Mouse (Mus musculus) adrenal gland, postnatal 36 days (tissue): ENCODE data around the gene Ttc28. TPM values are rescaled to one million over a fixed set of nuclear protein-coding genes. Genes with fewer than 3 reads are reported as not detected.
"Not testable (repeated sequence)": the region's sequence is repeated elsewhere in the genome, so short reads cannot be mapped to it uniquely, and the experiment has no call there.

Experiments
- DNase-seq, 2 experiments: peaks; one replicate each; pipeline ENCODE4 v3.0.0; 2021; ENCODE audit warnings: mixed read lengths in 1 of 2
- long read RNA-seq, 2 experiments: library from polyadenylated mRNA; stranded (forward); transcript quantifications; one replicate each; pipeline ENCODE4 v2.0.0; 2021; ENCODE audit warnings: borderline sequencing depth in 2 of 2
- total RNA-seq, 2 experiments: library from RNA; stranded (reverse); gene quantifications; 2 replicates each; pipeline ENCODE4 v1.2.3; 2021

Ttc28 gene
- 10 to 100 TPM; 18.5 to 21.9 TPM for total RNA-seq
- long read RNA-seq, experiment 1, partial matches to known transcripts, result 0 of 4 reads
- long read RNA-seq, experiment 1, other reads (novel, unspliced or antisense), result 4 of 4 reads
- long read RNA-seq, experiment 2, partial matches to known transcripts, result 0 of 1 reads
- long read RNA-seq, experiment 2, other reads (novel, unspliced or antisense), result 1 of 1 reads

DNA sequence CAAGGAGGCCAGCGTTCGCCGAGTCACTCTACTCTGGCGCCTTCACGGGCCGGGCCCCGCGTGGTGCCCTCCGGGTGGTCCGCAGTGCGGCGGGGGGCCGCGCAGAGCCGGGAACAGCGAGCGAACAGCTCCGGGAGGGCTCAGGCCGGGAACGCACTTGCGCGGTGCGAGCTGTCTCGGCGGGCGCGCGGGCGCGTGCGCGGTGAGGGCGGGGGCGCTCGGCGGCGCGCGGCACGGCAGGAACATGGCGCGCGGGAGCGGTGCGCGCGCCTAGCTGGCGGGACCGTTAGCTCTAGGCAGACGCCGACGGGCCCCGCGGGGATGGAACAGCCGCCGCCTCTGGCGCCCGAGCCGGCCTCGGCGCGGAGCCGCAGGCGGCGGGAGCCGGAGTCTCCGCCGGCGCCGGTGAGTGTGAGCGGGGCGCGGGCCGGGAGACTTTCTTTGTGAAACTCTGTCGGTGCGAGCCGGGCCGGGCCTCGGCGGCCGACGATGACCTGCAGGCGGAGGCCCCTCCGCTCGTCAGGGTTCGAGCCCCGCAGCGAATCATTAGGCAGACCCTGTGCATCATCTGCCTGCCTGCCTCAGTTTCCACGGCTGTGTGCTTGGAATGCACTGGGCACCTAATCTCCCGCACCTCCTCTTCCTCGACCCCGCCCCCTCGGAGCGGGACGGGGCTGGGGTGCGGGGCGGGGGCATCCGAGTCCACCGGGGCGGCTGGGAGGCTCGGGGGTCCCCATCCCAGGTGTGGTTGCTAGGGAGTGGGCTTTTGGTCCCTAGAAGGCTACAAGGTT, at the start of gene Ttc28:
Gene Ttc28 (plus strand): TSS at position 220 of the 791 bp plus-strand sequence.
- DNase-seq, result peak; percentile 93 to 96

DNA sequence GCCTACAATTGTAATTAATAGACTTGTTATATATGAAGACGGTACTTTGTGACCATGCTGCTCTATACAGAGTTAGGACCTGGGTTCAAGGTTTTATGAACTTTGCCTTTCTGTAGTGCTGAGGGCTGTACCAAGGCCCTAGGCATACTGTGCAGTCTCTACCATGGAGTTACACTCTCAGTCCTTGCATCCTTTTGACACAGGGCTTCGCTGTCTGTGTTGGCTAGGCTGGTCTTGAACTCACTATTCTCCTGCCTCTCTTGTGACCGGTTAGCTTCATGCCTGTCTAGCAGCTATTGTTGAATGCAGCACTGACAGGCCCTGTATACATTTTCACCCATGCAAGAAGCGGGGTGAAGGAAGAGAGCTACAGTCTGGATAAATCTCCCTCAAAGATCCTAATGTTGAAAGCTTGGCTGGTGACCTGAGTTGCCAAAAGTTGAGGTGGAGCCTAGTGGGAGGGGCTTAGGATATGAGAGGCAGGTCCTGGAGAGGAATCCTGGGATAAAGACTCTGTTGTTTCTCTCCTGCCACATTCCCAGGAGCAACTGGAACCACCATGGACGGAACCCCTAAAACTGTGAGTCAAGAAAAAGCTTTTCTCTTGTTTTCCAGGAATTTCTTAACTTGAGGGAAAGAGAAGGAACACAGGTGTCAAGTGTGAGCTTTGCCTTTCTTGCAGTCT, 48.4 kb upstream of the Ttc28 start:
- no peak for DNase-seq

DNA sequence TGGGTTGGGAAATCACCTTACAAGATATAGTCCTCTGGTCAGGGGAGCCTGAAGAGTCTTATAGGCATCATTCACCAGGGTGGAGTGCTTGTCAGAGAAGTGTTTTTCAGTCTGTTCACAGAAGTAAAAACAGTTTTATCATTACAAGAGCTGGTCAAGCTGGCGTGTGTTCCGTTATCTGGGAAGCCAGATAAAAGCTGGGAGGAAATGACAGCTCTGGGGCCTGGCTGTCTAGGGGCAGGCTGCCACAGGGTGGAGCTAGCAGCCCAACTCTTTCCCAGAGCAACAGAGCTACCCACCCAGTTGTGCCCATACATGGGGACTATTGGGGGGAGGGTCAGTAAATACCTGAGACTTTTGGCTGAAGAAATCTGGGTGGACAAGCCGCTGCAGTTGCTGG, 43.6 kb upstream of the Ttc28 start:
- peak; percentile 56 to 70 for DNase-seq

- not testable (repeated sequence) for DNase-seq
These were observed 41.6 kb upstream of the Ttc28 start for GRCm38 (mm10) chr5:110838016-110838415.

DNA sequence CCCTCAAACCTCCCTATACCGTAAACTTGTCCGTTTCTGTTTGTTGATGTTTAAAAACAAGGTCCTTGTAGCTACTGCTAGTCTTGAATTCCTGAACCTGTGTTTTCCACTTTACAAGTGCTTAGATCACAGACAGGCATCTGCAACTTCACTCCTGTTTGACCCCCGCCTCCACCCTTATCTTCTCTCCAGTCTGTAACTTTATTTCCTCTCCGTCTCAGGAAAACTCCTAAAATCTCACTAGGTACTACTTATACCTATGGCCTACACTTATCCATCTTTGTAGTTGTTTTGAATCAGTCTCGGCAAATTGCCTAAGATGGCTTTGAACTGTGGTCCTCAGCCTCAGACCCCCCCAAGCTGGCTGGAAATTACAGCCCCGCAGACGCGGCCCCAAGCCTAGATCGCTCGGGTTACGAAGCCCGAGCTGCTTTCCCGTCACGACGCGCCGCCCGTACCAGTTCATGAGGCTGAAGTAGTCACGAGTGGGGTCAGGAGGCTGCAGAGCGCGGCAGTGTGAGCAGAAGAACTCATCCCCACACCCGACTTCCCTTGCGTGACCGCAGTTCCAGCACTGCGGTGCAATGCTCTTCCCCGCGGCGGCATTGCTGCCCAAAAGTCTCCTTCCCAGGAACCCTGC, 40.4 kb upstream of the Ttc28 start:
- DNase-seq, result no peak

DNA sequence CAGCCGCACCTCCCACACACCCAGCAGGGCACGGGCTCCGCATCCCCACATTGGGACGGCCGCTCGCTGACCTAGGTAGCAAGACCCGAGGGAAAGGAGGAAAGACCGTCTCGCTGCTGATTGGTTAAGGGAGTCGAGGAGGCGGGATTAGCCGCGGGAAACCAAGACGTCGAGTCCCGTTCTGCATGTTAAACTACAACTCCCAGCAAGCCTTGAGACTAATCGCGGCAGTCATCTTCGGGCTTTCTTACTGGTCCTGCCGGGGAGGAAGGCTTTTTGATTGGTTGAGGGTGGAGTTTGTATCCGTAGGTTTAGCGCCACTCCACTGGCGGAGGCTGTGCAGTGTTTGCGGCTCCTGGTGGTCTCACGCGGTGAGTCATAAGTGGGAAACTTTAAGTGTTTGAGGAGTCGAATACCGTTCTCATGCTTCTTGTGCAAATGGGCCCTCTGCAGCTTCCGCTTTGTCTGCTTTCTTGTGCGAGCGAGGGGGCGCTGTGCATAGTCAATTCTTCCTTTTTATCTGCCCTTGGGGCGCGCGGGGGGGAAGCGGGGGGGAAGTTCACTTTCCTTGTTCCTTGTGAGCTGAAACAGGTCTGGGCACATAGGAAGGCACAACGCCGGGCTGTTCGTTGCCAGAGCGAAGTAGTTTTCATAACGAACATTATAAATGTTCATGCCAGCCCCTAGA, 39.8 kb upstream of the Ttc28 start, which contains the start of the genes Hscb and Chek2:
Gene Hscb (minus strand): TSS at position 100 of the 688 bp plus-strand sequence.
Gene Chek2 (plus strand): TSS at position 302 of the 688 bp plus-strand sequence.
- peak; percentile 95 to 96 for DNase-seq

GRCm38 (mm10) chr5:110840465-110840864, 39.1 kb upstream of the Ttc28 start:
- DNase-seq, result peak; percentile 42

DNA sequence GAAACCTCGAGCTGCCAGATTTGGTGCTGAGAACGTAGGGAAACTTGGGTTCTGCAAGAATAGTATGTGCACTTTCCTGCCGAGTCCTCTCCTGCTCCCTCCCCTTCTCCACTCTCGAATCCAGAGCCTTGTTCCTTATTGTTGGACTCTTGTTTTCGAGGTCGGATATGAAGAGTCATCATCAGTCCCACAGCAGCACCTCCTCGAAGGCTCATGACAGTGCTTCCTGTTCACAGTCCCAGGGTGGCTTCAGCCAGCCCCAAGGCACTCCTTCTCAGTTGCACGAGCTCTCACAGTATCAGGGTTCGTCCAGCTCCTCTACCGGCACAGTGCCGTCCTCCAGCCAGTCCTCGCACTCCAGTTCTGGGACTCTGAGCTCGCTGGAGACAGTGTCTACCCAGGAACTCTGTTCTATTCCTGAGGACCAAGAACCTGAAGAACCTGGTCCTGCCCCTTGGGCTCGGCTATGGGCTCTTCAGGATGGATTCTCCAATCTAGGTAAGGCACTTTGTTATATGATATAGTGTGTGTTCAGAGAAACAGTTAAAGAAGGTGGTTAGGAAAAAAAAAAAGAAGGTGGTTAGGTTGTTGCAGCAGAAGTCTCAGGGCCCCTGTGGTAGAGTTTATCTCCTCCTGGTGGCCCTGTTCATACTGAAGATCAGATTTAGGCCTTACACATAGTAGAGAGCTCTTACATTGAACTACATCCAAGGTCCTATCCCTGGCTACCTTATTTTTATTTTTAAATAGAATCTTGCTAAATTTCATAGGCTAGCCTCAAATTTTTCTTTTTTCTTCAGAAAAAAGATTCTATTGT, 38.3 kb upstream of the Ttc28 start:
- DNase-seq, result no peak

DNA sequence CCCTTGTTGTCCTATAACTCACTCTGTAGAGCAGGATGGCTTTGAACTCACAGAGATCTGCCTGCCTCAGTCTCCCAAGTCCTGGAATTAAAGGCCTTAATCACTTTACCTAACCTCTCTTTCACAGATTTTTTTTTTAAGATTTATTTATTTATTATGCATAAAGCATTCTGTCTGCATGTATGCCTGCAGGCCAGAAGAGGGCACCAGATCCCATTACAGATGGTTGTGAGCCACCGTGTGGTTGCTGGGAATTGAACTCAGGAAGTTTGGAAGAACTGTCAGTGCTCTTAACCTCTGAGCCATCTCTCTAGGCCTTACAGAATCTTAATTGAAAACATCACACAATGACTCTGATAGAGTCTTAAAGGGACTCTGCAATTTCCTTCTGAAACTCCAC, 26.6 kb upstream of the Ttc28 start:
- no peak for DNase-seq

GRCm38 (mm10) chr5:110857091-110857490, 22.5 kb upstream of the Ttc28 start:
- no peak for DNase-seq

DNA sequence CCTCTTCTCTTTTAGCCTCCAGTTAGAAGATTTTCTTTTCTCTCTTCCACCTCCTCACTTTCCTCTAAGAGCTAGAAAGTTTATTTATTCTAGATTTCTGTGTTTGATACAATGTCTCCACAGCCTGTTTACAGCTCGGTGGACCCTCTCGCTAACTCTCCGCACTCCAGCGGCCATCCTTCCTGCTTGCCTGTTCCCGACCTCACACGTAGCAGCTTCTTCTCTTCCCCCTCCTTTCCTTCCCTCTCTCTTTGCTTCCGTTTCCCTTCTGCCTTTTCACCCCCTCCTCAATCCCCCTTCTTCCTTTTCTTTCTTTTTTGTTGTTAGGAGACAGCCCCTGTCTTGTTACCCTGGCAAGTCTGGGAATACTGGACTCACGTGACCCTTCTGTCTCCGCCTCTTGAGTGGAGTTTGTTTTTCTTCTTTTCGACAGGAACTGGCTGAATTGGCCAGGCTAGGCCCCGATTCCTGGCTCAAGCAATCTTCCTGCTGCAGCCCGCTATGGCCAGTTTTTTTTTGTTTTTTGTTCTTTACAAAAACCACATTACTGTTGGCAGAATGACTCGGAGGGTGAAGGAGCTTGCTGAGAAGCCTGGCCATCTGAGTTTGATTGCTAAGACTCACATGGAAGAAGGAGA, 20.5 kb upstream of the Ttc28 start:
- peak; percentile 47 to 62 for DNase-seq

GRCm38 (mm10) chr5:110860445-110860844, 19.2 kb upstream of the Ttc28 start:
- DNase-seq, result no peak

DNA sequence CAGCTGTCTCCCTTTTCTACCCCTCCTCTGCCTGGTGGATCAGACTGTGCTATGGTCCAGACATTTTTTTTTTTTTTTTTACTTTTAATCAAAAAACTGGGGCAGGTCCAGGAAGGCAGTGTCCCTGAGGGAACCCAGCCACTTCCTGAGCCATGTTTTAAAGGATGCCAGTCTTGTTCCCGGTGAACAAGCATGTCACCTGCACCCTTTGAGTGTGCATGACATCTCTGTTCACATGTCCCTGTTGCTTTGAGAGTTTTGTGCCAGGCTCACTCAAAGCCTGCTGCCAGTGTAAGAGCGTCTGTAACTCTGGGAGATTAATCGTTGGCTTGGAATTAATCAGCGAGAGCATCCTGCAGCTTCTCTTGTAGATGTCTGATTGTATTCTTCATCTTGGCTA, 11.1 kb upstream of the Ttc28 start:
- no peak for DNase-seq

DNA sequence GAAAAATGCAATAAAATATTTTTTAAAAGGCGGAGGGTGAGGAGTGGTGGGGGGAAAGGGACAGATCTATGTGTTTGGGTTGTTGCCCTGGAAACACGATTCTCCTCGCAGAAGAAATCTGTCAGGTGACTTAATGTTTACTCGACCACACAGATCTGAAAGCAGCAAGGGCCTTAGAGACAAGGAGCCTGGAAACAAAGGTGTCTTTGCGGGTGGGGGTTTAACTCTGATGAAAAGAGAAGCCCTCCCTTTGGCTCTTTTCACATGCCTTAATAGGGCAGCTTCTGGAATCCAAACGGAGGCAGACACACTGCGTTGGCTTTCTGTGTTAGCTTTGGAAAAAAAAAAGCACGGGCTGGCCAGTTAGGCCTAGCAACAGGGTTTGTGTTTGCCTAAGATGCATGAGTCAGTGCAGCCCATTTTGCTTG, 10.3 kb upstream of the Ttc28 start:
- DNase-seq, result no peak

GRCm38 (mm10) chr5:110873160-110873559, 6.4 kb upstream of the Ttc28 start:
- DNase-seq, result no peak

- peak; percentile 56 to 75 for DNase-seq
These were observed 4.9 kb upstream of the Ttc28 start for GRCm38 (mm10) chr5:110874711-110875110.

DNA sequence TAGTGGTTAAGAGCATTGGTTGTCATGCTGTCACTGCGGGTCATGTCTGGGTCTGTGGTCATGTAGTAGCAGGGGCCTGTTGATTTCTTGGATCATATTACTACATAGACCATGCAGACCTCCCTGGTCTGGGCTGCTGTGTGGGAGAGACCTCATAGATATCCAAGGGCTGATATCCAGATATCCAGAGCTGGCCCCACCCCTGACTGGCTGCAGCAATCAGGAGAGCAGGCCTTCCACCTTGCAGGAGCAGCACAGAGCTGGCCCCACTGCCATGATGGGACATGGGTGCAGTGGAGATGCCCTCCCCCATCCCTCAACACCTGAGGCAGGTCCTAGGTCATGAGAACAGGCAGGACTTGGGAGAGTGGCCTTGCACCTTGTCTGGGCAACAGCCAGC, 4.3 kb upstream of the Ttc28 start:
- DNase-seq, result no peak

DNA sequence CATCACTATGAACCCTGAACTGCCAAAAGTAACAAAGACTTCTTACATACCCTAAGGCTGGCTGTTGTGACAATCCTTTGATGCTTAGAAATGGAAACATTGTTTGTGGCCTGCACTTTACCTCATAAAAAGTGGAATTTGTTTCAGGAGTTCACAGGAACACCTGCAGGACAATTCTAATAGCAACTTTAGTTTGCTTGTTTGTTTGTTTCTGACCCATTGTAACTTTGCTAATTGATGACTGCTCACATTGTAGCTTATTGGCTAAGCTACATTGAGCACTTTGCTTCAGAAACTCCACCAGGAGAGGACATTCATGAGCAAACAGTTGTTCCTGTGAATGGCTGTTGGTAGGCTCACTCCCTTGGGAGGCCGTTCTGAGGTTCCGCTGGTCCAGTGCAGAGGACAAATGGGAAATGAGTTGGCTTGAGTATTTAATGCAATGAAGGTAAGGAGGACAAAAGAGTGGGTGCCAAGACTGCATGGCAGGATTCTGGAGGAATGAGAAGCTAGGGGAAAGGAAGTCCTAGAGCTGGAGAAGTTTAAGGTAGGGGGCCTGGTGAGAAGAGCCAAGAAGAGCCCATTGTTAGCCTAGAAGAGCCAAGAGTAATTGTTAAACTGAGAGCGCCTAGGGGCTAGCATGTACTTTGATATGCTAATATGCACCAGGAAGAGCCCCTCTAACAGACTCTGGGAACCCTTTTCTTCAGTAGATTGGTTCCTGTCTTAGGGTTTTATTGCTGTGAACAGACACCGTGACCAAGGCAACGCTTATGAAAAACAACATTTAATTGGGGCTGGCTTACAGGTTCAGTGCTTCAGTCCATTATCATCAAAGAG, 1.7 kb upstream of the Ttc28 start:
- DNase-seq, result no peak

- not testable (repeated sequence) for DNase-seq
These were observed 1.1 kb upstream of the Ttc28 start for GRCm38 (mm10) chr5:110878526-110878925.
